Mouse (Mus musculus) C2C12 (cell line): ENCODE measurements around the gene Aagab. TPM values are rescaled to one million over a fixed set of nuclear protein-coding genes. Genes with fewer than 3 reads are reported as not detected.

ENCODE experiments used
- H3K27me3 ChIP-seq: one replicate; pipeline ENCODE4 v1.6.1; 2011; ENCODE audit not compliant: control insufficient read depth, insufficient read depth, insufficient read length
- H3K36me3 ChIP-seq: one replicate; pipeline ENCODE4 v1.6.1; 2011; ENCODE audit not compliant: control insufficient read depth, insufficient read depth
- H3K4me3 ChIP-seq: one replicate; pipeline ENCODE4 v1.5.1; 2011; ENCODE audit warnings: mild to moderate bottlenecking, control low read depth; ENCODE audit not compliant: poor library complexity, insufficient read depth, severe bottlenecking
- H3K79me2 ChIP-seq: one replicate; pipeline ENCODE4 v1.6.1; 2011; ENCODE audit not compliant: control insufficient read depth, insufficient read depth
- H3K79me3 ChIP-seq: one replicate; pipeline ENCODE4 v1.6.1; 2011; ENCODE audit warnings: low read depth, control low read depth
- H3ac ChIP-seq: one replicate; pipeline ENCODE3; 2011; ENCODE audit warnings: low read depth; ENCODE audit not compliant: control insufficient read depth, insufficient read length
- CEBPB ChIP-seq: IDR thresholded peaks from one replicate; pipeline ENCODE4 v1.6.1; 2011; ENCODE audit warnings: low read depth, mild to moderate bottlenecking, control low read depth, moderate library complexity
- CTCF ChIP-seq: IDR thresholded peaks from one replicate; pipeline ENCODE4 v1.5.1; 2011; ENCODE audit not compliant: control insufficient read depth, insufficient read depth, insufficient read length
- FOSL1 ChIP-seq: IDR thresholded peaks from one replicate; pipeline ENCODE4 v1.8.0; 2011; ENCODE audit warnings: mild to moderate bottlenecking, low read length; ENCODE audit not compliant: poor library complexity, insufficient read depth, severe bottlenecking
- MAX ChIP-seq: IDR thresholded peaks from one replicate; pipeline ENCODE4 v1.6.1; 2011; ENCODE audit warnings: mild to moderate bottlenecking, control low read depth
- MYOD1 ChIP-seq: IDR thresholded peaks from one replicate; pipeline ENCODE4 v1.6.1; 2011; ENCODE audit warnings: low read depth; ENCODE audit not compliant: control insufficient read depth, insufficient read length
- MYOG ChIP-seq: IDR thresholded peaks from one replicate; pipeline ENCODE4 v1.6.1; 2011; ENCODE audit not compliant: control insufficient read depth, insufficient read length; ENCODE audit errors: extremely low read depth
- USF1 ChIP-seq: IDR thresholded peaks from one replicate; pipeline ENCODE4 v1.6.1; 2011; ENCODE audit warnings: low read depth, mild to moderate bottlenecking, control low read depth, moderate library complexity
- polyA plus RNA-seq: library from polyadenylated mRNA; unstranded; fragments of >200 nt; fragmentation: generic; extraction: Trizol; gene quantifications from one replicate; pipeline ENCODE4 v1.2.1, GENCODE M21; 2012; ENCODE audit warnings: missing spikeins

Gene Aagab
- polyA plus RNA-seq, 1 experiment, result 9.1 TPM

DNA sequence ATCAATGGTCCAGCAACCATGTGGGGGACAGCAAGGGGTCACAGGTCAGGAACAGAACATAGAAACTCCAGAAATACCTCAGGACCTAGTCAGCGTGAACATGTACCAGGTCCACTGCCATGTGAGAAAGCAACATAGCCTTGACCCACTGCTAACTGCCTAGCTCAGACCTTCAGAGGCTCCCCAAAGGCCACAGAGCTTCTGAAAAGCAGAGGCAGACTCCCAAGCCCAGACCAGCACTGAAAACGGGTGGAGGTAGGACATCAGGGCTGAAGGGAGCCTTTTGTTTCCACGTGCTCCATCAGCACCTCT is 71.0 kb downstream of the Aagab start:
- H3K4me3 ChIP-seq, result no peak overlapping the region
- no peaks in the 10 kb centered on the region for H3K36me3 ChIP-seq
- peaks cover 13% of the 10 kb centered on the region for H3K79me3 ChIP-seq
- TF ChIP-seq MAX, result no peak
- TF ChIP-seq FOSL1, result no peak
- no peak for TF ChIP-seq CEBPB
- TF ChIP-seq CTCF, result no peak
- TF ChIP-seq USF1, result no peak
- peaks cover 29% of the 10 kb centered on the region for H3K79me2 ChIP-seq
- H3ac ChIP-seq, result no peak overlapping the region
- H3K27me3 ChIP-seq, result no peaks in the 10 kb centered on the region

DNA sequence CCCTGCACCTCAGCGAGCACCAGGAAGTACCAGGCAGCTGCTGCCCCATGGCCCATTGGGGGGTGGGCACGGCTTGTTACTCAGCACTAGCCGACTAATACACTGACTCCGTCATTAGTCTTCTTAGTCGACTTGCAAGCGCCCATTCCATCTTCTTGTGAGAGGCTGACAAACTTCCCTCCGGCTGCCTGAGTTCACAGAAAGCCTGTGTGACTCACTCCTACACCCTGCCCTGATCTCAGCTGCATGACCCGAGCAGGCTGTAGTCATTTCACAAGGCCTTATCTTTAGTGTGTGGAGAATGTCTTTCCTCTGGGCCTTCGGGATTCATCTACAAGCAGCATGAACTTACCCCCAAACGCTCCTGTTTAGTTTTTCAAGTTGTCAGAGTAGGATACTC is 72.2 kb downstream of the Aagab start:
- no peak for TF ChIP-seq CTCF
- no peak for TF ChIP-seq USF1
- TF ChIP-seq MYOG, result no peak
- TF ChIP-seq MYOD1, result no peak
- H3K36me3 ChIP-seq, result no peaks in the 10 kb centered on the region

DNA sequence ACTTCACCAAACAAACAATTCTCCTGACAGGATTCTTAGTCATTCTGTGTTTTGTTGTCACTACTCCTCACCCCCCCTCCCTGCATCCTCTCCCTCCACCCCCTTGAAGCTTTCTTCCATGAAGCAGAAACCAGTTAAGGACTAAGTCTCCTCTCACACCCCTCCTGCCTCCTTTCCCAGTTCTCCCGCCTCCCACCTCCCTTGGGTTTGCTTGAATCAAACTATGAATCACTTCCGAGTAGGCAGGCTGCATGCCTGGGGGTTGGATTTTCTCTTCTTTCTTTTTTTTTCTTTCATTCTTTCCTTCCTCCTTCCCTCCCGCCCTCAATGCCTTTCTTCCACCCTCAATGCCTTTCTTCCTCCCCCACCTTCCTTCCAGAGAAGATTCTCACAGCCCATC is 75.2 kb downstream of the Aagab start:
- no peaks in the 10 kb centered on the region for H3K27me3 ChIP-seq
- TF ChIP-seq USF1 (no peak), FOSL1 (peak; percentile 27)
- peaks cover 8% of the 10 kb centered on the region for H3K79me3 ChIP-seq
- no peak overlapping the region for H3K4me3 ChIP-seq
- no peaks in the 10 kb centered on the region for H3K36me3 ChIP-seq
- peak overlapping the region; percentile 19 for H3ac ChIP-seq
- H3K79me2 ChIP-seq, result peaks cover 35% of the 10 kb centered on the region

More for the DNA sequence above, 72.2 kb downstream of the Aagab start:
- H3K79me3 ChIP-seq, result peaks cover 13% of the 10 kb centered on the region
- H3ac ChIP-seq, result no peak overlapping the region
- H3K27me3 ChIP-seq, result no peaks in the 10 kb centered on the region
- H3K79me2 ChIP-seq, result peaks cover 35% of the 10 kb centered on the region
- H3K4me3 ChIP-seq, result no peak overlapping the region

DNA sequence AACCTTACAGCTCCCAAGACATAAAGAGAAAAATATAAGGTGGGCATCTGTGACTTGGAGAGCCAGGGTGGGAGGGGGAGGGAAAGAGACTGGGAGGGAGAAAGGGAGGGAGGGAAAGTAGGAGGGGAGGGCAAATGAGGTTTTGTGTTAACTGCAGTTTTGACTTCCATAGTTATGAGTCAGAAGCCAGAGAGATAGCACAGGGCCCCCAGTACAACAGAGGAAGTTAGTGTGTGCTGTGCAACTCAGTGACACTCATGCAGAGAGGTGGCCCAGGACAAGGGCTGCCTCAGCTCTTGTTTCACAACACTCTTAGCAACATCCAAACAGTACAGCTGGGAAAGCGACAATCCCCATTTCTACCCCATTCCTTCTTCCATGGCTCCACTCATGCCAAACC is 75.6 kb downstream of the Aagab start:
- TF ChIP-seq MYOG (no peak), MAX (no peak), CEBPB (peak; percentile 69), MYOD1 (peak; percentile 6), CTCF (no peak), USF1 (no peak), FOSL1 (no peak)
- Histone ChIP-seq H3K79me3 (peaks cover 7% of the 10 kb centered on the region), H3K4me3 (no peak overlapping the region), H3K27me3 (no peaks in the 10 kb centered on the region), H3K79me2 (peaks cover 37% of the 10 kb centered on the region), H3K36me3 (no peaks in the 10 kb centered on the region), H3ac (peak overlapping the region; percentile 19)

DNA sequence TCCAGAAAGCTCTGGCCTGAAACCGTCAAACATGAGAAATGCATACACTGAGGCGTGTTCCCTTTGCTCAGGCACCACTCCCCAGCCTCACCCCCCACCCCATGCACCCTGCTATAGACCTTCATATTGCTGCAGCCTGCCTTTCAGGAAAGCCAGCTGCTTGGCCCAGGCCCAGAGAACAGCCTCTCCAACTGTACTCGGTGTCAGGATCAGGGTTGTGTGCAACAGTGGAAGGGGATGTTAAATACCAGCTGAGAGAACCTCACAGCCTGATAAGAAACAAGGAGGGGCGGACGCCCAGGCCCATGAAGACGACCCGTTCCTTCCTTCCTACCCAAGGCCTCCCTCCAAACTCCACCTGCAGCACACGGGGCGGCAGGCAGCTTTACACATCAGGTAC is 79.8 kb downstream of the Aagab start:
- Histone ChIP-seq H3K36me3 (no peaks in the 10 kb centered on the region), H3K4me3 (no peak overlapping the region), H3ac (no peak overlapping the region), H3K79me2 (peaks cover 14% of the 10 kb centered on the region), H3K79me3 (no peaks in the 10 kb centered on the region), H3K27me3 (no peaks in the 10 kb centered on the region)
- no peak for TF ChIP-seq CTCF
- TF ChIP-seq MAX, result no peak

DNA sequence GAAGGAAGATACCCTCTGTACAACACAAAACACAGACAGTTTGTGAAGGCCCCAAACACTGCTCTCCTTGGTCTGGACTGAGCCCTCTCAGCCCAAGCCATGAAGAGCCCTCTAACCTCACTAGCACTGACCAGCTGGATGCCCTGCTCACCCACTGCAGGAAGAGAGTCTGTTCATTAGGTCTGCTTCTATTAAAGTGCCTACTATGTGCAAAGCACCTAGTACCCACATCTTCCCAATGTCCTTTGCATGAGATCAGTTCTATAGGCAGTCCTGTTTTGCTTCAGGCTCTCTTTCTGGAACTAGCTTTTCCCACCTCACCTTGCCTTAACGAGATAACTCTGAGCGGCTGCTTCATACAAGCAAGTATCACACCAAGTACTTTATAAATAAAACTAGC is 80.5 kb downstream of the Aagab start:
- H3K36me3 ChIP-seq, result no peaks in the 10 kb centered on the region
- no peak for TF ChIP-seq USF1
- no peak for TF ChIP-seq FOSL1
- no peak for TF ChIP-seq MYOG
- TF ChIP-seq CTCF, result no peak
- no peak for TF ChIP-seq MAX
- TF ChIP-seq MYOD1, result no peak
- no peaks in the 10 kb centered on the region for H3K27me3 ChIP-seq

DNA sequence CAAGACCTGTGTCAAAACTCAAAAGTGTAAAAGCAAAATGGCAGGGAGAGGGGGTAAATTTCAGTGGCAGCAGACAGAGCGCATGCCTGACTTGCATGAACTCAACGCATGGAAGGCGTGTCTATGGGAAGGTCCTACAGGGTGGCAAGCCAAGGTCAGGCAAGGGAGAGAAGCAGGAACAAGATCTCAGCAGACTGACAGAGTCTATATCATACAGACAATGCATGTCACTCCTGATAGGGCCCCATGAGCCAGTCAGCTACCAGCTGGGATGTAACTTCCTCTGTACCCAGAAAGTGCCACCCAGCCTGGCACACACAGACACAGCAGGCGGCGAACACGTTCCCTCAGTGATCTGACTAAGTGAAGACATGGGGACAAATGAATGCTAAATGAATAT is 81.8 kb downstream of the Aagab start:
- Histone ChIP-seq H3K79me3 (no peaks in the 10 kb centered on the region), H3K79me2 (peaks cover 10% of the 10 kb centered on the region), H3ac (no peak overlapping the region), H3K27me3 (no peaks in the 10 kb centered on the region), H3K4me3 (no peak overlapping the region), H3K36me3 (no peaks in the 10 kb centered on the region)
- TF ChIP-seq MYOG, result no peak
- no peak for TF ChIP-seq CTCF
- no peak for TF ChIP-seq USF1

More for the DNA sequence above, 80.5 kb downstream of the Aagab start:
- Histone ChIP-seq H3ac (no peak overlapping the region), H3K79me3 (no peaks in the 10 kb centered on the region), H3K4me3 (no peak overlapping the region), H3K79me2 (peaks cover 14% of the 10 kb centered on the region)
